In genomic region chr12:53061466-53062124, GRCm38 (mm10) we compare ENCODE assay signal across 8 mouse cellular contexts.
A peak's percentile ranks its signal among the peaks of the same experiment; 100 is the strongest.
DNase-seq lines count a peak whose midpoint lies in the region; ATAC-seq lines count a peak whose summit lies in the region.

No protein-coding gene starts in this region.

- H3K36me3 ChIP-seq in kidney, embryonic 15.5 days, result no peaks in the 10 kb centered on the region
- H3K36me3 ChIP-seq in embryonic facial prominence, embryonic 12.5 days, result no peaks in the 10 kb centered on the region
- no peaks in the 10 kb centered on the region for H3K36me3 ChIP-seq in limb, embryonic 10.5 days
- no peaks in the 10 kb centered on the region for H3K36me3 ChIP-seq in neural tube, embryonic 15.5 days

- no peaks in the 10 kb centered on the region for H3K4me1 ChIP-seq in kidney, embryonic 15.5 days
- peaks cover 19% of the 10 kb centered on the region for H3K4me1 ChIP-seq in embryonic facial prominence, embryonic 12.5 days
- peaks cover 33% of the 10 kb centered on the region for H3K4me1 ChIP-seq in limb, embryonic 10.5 days
- H3K4me1 ChIP-seq in neural tube, embryonic 15.5 days, result peaks cover 26% of the 10 kb centered on the region

- ATAC-seq in kidney, embryonic 15.5 days (replicated peaks; ENCODE audit: low FRiP score), result no peak
- no peak for ATAC-seq in embryonic facial prominence, embryonic 12.5 days (ENCODE audit: insufficient number of reproducible peaks, insufficient read depth, low FRiP score, low TSS enrichment)
- ATAC-seq in neural tube, embryonic 15.5 days (ENCODE audit: low FRiP score), result no peak
- ATAC-seq in cerebellum, adult (ENCODE audit: insufficient number of reproducible peaks, low FRiP score, low TSS enrichment), result no peak

- DNase-seq in kidney, postnatal 36 days, result no peak
- peak; percentile 46 for DNase-seq in limb, embryonic 10.5 days (ENCODE audit: low spot score)
- DNase-seq in spleen, postnatal 4 days (ENCODE audit: low spot score in 2 of 2), result no peak
- DNase-seq in adrenal gland, adult 18-20 months (ENCODE audit: low spot score in 2 of 2), result no peak

- no peak overlapping the region for H3K4me3 ChIP-seq in kidney, embryonic 15.5 days (replicated peaks)
- H3K4me3 ChIP-seq in embryonic facial prominence, embryonic 12.5 days, result no peak overlapping the region
- H3K4me3 ChIP-seq in limb, embryonic 10.5 days, result peak overlapping the region; percentile 27
- H3K4me3 ChIP-seq in neural tube, embryonic 15.5 days (replicated peaks), result no peak overlapping the region

- H3K27me3 ChIP-seq in kidney, embryonic 15.5 days, result no peaks in the 10 kb centered on the region
- no peaks in the 10 kb centered on the region for H3K27me3 ChIP-seq in embryonic facial prominence, embryonic 12.5 days
- no peaks in the 10 kb centered on the region for H3K27me3 ChIP-seq in limb, embryonic 10.5 days (ENCODE audit: low read depth, poor library complexity, severe bottlenecking)
- no peaks in the 10 kb centered on the region for H3K27me3 ChIP-seq in neural tube, embryonic 15.5 days (replicated peaks)

- H3K9ac ChIP-seq in kidney, embryonic 15.5 days, result no peak overlapping the region
- H3K9ac ChIP-seq in embryonic facial prominence, embryonic 12.5 days, result no peak overlapping the region
- H3K9ac ChIP-seq in neural tube, embryonic 15.5 days (replicated peaks), result no peak overlapping the region

- no peaks in the 10 kb centered on the region for H3K9me3 ChIP-seq in kidney, embryonic 15.5 days (replicated peaks)
- no peaks in the 10 kb centered on the region for H3K9me3 ChIP-seq in embryonic facial prominence, embryonic 12.5 days
- no peaks in the 10 kb centered on the region for H3K9me3 ChIP-seq in limb, embryonic 10.5 days (replicated peaks)
- no peaks in the 10 kb centered on the region for H3K9me3 ChIP-seq in neural tube, embryonic 15.5 days (replicated peaks)

- 21% methylated on average over 7 of the region's 7 CpGs for WGBS in kidney, embryonic 15.5 days
- 6% methylated on average over 7 of the region's 7 CpGs for WGBS in embryonic facial prominence, embryonic 12.5 days
- WGBS in limb, embryonic 10.5 days, result 32% methylated on average over 7 of the region's 7 CpGs
- WGBS in neural tube, embryonic 15.5 days, result 10% methylated on average over 7 of the region's 7 CpGs

- no peak overlapping the region for H3K27ac ChIP-seq in kidney, embryonic 15.5 days
- no peak overlapping the region for H3K27ac ChIP-seq in embryonic facial prominence, embryonic 12.5 days
- H3K27ac ChIP-seq in limb, embryonic 10.5 days, result peak overlapping the region; percentile 56
- peak overlapping the region; percentile 28; the same call in 1 of the 2 replicates for H3K27ac ChIP-seq in neural tube, embryonic 15.5 days (replicated peaks)

- H3K4me2 ChIP-seq in kidney, embryonic 15.5 days, result 0 out of 2 replicates have a peak overlapping the region, but pooled peaks have one; percentile 12
- peak overlapping the region; percentile 32 for H3K4me2 ChIP-seq in embryonic facial prominence, embryonic 12.5 days (replicated peaks)
- 0 out of 2 replicates have a peak overlapping the region, but pooled peaks have one; percentile 19 for H3K4me2 ChIP-seq in neural tube, embryonic 15.5 days

Comparison
In these comparisons a context has a peak if more than half of its experiments do, and no peak if none do; other contexts are left out.
1. H3K27ac ChIP-seq: peak in limb, embryonic 10.5 days (single experiment) and neural tube, embryonic 15.5 days (single experiment); none in kidney, embryonic 15.5 days (single experiment) and embryonic facial prominence, embryonic 12.5 days (single experiment).
2. Peak in every context shown above with its lines, with median percentiles within 50 percentile points of each other: H3K4me2 ChIP-seq.